Mouse (Mus musculus) forebrain, embryonic 11.5 days (tissue): ENCODE data around the gene Ncaph2. TPM values are rescaled to one million over a fixed set of nuclear protein-coding genes. Genes with fewer than 3 reads are reported as not detected.

Source experiments
- ATAC-seq: fragments of 200-750 bp; cut with Nextera tagmentation; replicated peaks from 2 replicates; pipeline ENCODE4 v1.8.0; 2017; ENCODE audit warnings: moderate TSS enrichment; ENCODE audit not compliant: low FRiP score
- DNase-seq: peaks from one replicate; pipeline ENCODE4 v3.0.0-alpha.2; 2017; ENCODE audit warnings: low spot score
- H3K27ac ChIP-seq: fragments of 300-500 bp; sonication (generic); 2 replicates; pipeline ENCODE4 v1.5.1; 2014; ENCODE audit warnings: low read depth, low read length
- H3K27me3 ChIP-seq: fragments of 300-500 bp; sonication (generic); 2 replicates; pipeline ENCODE4 v1.6.1; 2014; ENCODE audit warnings: mild to moderate bottlenecking, low read length, mixed read lengths; ENCODE audit not compliant: control insufficient read depth, insufficient read depth
- H3K36me3 ChIP-seq: fragments of 300-500 bp; sonication (generic); 2 replicates; pipeline ENCODE4 v1.6.1; 2014; ENCODE audit warnings: mild to moderate bottlenecking, low read length, moderate library complexity, mixed read lengths; ENCODE audit not compliant: control insufficient read depth, insufficient read depth
- H3K4me1 ChIP-seq: fragments of 300-500 bp; sonication (generic); replicated peaks from 2 replicates; pipeline ENCODE4 v1.6.1; 2014; ENCODE audit warnings: low read length, mixed read lengths; ENCODE audit not compliant: control insufficient read depth, insufficient read depth
- H3K4me2 ChIP-seq: fragments of 300-500 bp; sonication (generic); 2 replicates; pipeline ENCODE4 v1.6.1; 2014; ENCODE audit warnings: low read depth, mild to moderate bottlenecking, low read length, moderate library complexity, mixed read lengths; ENCODE audit not compliant: severe bottlenecking
- H3K4me3 ChIP-seq: fragments of 300-500 bp; sonication (generic); 2 replicates; pipeline ENCODE4 v1.5.1; 2014; ENCODE audit warnings: low read depth, low read length
- H3K9ac ChIP-seq: fragments of 300-500 bp; sonication (generic); 2 replicates; pipeline ENCODE4 v1.6.1; 2014; ENCODE audit warnings: low read length
- H3K9me3 ChIP-seq: fragments of 300-500 bp; sonication (generic); 2 replicates; pipeline ENCODE4 v1.6.1; 2016; ENCODE audit warnings: low read length, mixed read lengths; ENCODE audit not compliant: control insufficient read depth
- WGBS: fragments of 180-500 bp; shearing (Covaris S2); extraction: QIAGEN DNeasy Blood & Tissue Kit; methylation state at CpG from one replicate; pipeline ENCODE4 v1.1.7; 2014; 5-methylcytosine and 5-hydroxymethylcytosine counted together
- microRNA-seq: library from miRNA; unstranded; fragments of <30 nt; microRNA quantifications from one replicate; pipeline ENCODE4, GENCODE M21; 2016; ENCODE audit not compliant: insufficient number of aligned reads
- polyA plus RNA-seq: library from polyadenylated mRNA; unstranded; fragments of >200 nt; fragmentation: Nextera tagmentation; extraction: Ambion mirVana; gene quantifications from 2 replicates; pipeline ENCODE4 v1.2.1, GENCODE M21; 2014

The Ncaph2 gene
- polyA plus RNA-seq, 1 experiment from 2014 or later = 191 TPM

GRCm38 (mm10) chr15:89406691-89407090, 51.2 kb downstream of the Ncaph2 start:
- Histone ChIP-seq H3K27me3 (no peaks in the 10 kb centered on the region), H3K27ac (no peak overlapping the region), H3K9me3 (peaks cover 3% of the 10 kb centered on the region; the same call in 1 of the 2 replicates), H3K36me3 (no peaks in the 10 kb centered on the region), H3K4me2 (no peak overlapping the region), H3K4me3 (no peak overlapping the region), H3K4me1 (no peaks in the 10 kb centered on the region), H3K9ac (no peak overlapping the region)
- ATAC-seq = no peak
- no peak for DNase-seq

- Histone ChIP-seq H3K27ac (no peak within 1 kb of the TSS), H3K9ac (no peak within 1 kb of the TSS), H3K9me3 (peaks cover 3% of the 10 kb centered on the region; the same call in 1 of the 2 replicates), H3K27me3 (no peaks in the 10 kb centered on the region), H3K4me2 (no peak within 1 kb of the TSS), H3K4me1 (no peaks in the 10 kb centered on the region), H3K36me3 (no peaks in the 10 kb centered on the region), H3K4me3 (no peak within 1 kb of the TSS)
- WGBS = 92% methylated on average over 24 of the region's 24 CpGs
- ATAC-seq (no peak), DNase-seq (no peak)
Observed at GRCm38 (mm10) chr15:89410118-89410517, 54.6 kb downstream of the Ncaph2 start, which contains the start of gene Syce3. TSS of gene Syce3 (minus strand) at chr15:89410503.

GRCm38 (mm10) chr15:89415282-89415681, 59.8 kb downstream of the Ncaph2 start:
- no peaks in the 10 kb centered on the region for H3K9me3 ChIP-seq
- WGBS = 93% methylated on average over 8 of the region's 8 CpGs
- no peak overlapping the region for H3K4me3 ChIP-seq
- H3K4me1 ChIP-seq = no peaks in the 10 kb centered on the region
- no peak for ATAC-seq
- no peak overlapping the region for H3K9ac ChIP-seq
- no peak for DNase-seq
- H3K27me3 ChIP-seq = no peaks in the 10 kb centered on the region
- H3K4me2 ChIP-seq = no peak overlapping the region
- no peak overlapping the region for H3K27ac ChIP-seq
- H3K36me3 ChIP-seq = no peaks in the 10 kb centered on the region

DNA sequence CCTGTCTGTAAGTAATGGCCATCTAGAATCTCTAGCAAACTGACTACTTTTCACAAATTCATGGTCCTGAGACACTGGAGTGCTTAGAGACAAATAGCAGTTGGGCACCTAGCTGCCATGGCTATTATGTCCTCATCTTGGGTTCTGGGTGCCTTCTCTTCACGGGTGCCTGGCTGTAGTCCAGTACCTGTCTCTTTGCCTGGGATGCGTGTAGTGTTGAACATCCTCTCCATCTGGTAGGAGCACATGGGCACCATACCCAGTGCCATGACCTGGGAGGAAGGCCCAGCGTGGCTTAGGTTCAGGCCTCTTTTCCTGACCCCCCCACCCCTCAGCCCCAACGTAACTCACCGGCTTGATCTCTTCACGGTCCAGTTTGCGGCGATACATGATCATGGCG, 66.4 kb downstream of the Ncaph2 start:
- Histone ChIP-seq H3K27ac (no peak overlapping the region), H3K27me3 (no peaks in the 10 kb centered on the region), H3K36me3 (no peaks in the 10 kb centered on the region), H3K4me2 (no peak overlapping the region), H3K4me1 (no peaks in the 10 kb centered on the region), H3K4me3 (no peak overlapping the region), H3K9me3 (no peaks in the 10 kb centered on the region), H3K9ac (no peak overlapping the region)
- ATAC-seq = no peak
- DNase-seq = no peak
- WGBS = 94% methylated on average over 9 of the region's 9 CpGs

Small RNA genes within 50 kb of the gene (microRNA-seq; reads per million reads assigned to microRNA genes)
- not detected for gene Mir6959

Other genes starting within 250 kb of the Ncaph2 start
- 24.2 and 26.0 TPM in 2 replicates for gene Tubgcp6, start 232.6 kb upstream of the Ncaph2 start, polyA plus RNA-seq
- gene Hdac10, start 227.0 kb upstream of the Ncaph2 start, polyA plus RNA-seq = 14.2 and 16.2 TPM in 2 replicates
- 26.9 and 29.8 TPM in 2 replicates for gene Mapk12, start 215.0 kb upstream of the Ncaph2 start, polyA plus RNA-seq
- 43.2 and 47.6 TPM in 2 replicates for gene Mapk11, start 206.1 kb upstream of the Ncaph2 start, polyA plus RNA-seq
- gene Plxnb2, start 174.9 kb upstream of the Ncaph2 start, polyA plus RNA-seq = 162 and 176 TPM in 2 replicates
- 26.7 and 27.5 TPM in 2 replicates for gene Dennd6b, start 159.2 kb upstream of the Ncaph2 start, polyA plus RNA-seq
- gene Ppp6r2, start 144.2 kb upstream of the Ncaph2 start, polyA plus RNA-seq = 45.1 and 49.2 TPM in 2 replicates
- gene Sbf1, start 40.4 kb upstream of the Ncaph2 start, polyA plus RNA-seq = 76.5 and 87.8 TPM in 2 replicates
- gene Adm2, start 33.0 kb upstream of the Ncaph2 start, polyA plus RNA-seq = 0.15 TPM in 1 of 2 replicates, not detected in the other
- gene Miox, start 21.3 kb upstream of the Ncaph2 start, polyA plus RNA-seq = not detected in 2 replicates
- 43.7 and 47.3 TPM in 2 replicates for gene Lmf2, start 60 bp upstream of the Ncaph2 start, polyA plus RNA-seq
- 5.1 and 5.7 TPM in 2 replicates for gene Sco2, start 18.1 kb downstream of the Ncaph2 start, polyA plus RNA-seq
- 0.80 and 1.3 TPM in 2 replicates for gene Tymp, start 21.3 kb downstream of the Ncaph2 start, polyA plus RNA-seq
- gene Odf3b, start 23.6 kb downstream of the Ncaph2 start, polyA plus RNA-seq = 0.37 and 1.2 TPM in 2 replicates
- not detected in 2 replicates for gene Klhdc7b, start 29.2 kb downstream of the Ncaph2 start, polyA plus RNA-seq
- not detected in 2 replicates for gene Syce3, start 54.8 kb downstream of the Ncaph2 start, polyA plus RNA-seq
- 0.84 TPM in 1 of 2 replicates, not detected in the other for gene Cpt1b, start 70.1 kb downstream of the Ncaph2 start, polyA plus RNA-seq
- gene C730034F03Rik, start 73.9 kb downstream of the Ncaph2 start, polyA plus RNA-seq = 3.5 and 6.0 TPM in 2 replicates
- gene Gm44502, start 74.0 kb downstream of the Ncaph2 start, polyA plus RNA-seq = 0.40 TPM in 1 of 2 replicates, not detected in the other
- 54.5 and 56.0 TPM in 2 replicates for gene Chkb, start 74.2 kb downstream of the Ncaph2 start, polyA plus RNA-seq
- gene Mapk8ip2, start 98.2 kb downstream of the Ncaph2 start, polyA plus RNA-seq = 26.0 and 27.4 TPM in 2 replicates
- gene Arsa, start 121.7 kb downstream of the Ncaph2 start, polyA plus RNA-seq = 9.9 and 10.6 TPM in 2 replicates
- 3.8 and 4.9 TPM in 2 replicates for gene Shank3, start 143.9 kb downstream of the Ncaph2 start, polyA plus RNA-seq
- gene Acr, start 212.6 kb downstream of the Ncaph2 start, polyA plus RNA-seq = 0.65 and 0.84 TPM in 2 replicates
- 76.4 and 76.7 TPM in 2 replicates for gene Rabl2, start 236.2 kb downstream of the Ncaph2 start, polyA plus RNA-seq